ENCODE assay signal across 18 mouse cellular contexts in the genomic region with DNA sequence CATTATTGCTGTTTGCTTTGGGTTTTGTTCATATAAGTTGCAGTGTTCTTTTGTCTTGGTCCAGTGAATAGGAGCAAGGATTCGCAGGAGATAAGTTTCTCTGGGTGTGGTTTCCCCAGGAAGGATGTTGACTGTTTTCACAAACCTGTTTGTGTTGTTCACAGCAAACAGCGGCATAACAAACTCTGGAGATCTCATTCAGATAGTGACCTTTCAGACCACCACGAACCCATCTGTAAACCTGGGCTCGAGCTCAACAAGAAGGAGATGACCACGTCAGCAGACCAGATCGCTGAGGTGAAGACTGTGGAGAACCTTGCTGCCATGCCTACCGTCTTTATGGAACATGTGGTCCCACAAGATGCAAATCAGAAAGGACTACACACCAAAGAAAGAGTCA. TPM values are rescaled to one million over a fixed set of nuclear protein-coding genes. Genes with fewer than 3 reads are reported as not detected.
"Had no signal": no experiment of that assay in that cellular context is flagged by ENCODE, and none has a peak within 500 bp of the region (broad histone marks: within the 10 kb centered on the region; RNA-seq: fewer than 3 reads in every experiment).

No protein-coding gene starts in this region.

- H3K4me3 ChIP-seq: midbrain, embryonic 10.5 days; midbrain, embryonic 12.5 days; myocyte; neural tube, embryonic 13.5 days; neural tube, embryonic 15.5 days; stomach, embryonic 15.5 days had no signal

- DNase-seq: lung, adult 18-20 months; lung, embryonic 14.5 days; lung, postnatal 14 days; lung, postnatal 4 days; midbrain, embryonic 14.5 days; right cerebral cortex, postnatal 14 days; thymus, adult 2 months; thymus, postnatal 25 days; thymus, postnatal 4 days had no signal

- H3K27me3 ChIP-seq: midbrain, embryonic 12.5 days; neural tube, embryonic 13.5 days; neural tube, embryonic 15.5 days; stomach, embryonic 15.5 days had no signal

- H3K27ac ChIP-seq: midbrain, embryonic 10.5 days; midbrain, embryonic 12.5 days; neural tube, embryonic 13.5 days; neural tube, embryonic 15.5 days; stomach, embryonic 15.5 days; stomach, postnatal 0 days had no signal

- H3K4me1 ChIP-seq: midbrain, embryonic 10.5 days; midbrain, embryonic 12.5 days; neural tube, embryonic 13.5 days; neural tube, embryonic 15.5 days; stomach, embryonic 15.5 days had no signal

- H3K9ac ChIP-seq: lung, embryonic 14.5 days; midbrain, embryonic 12.5 days; neural tube, embryonic 13.5 days; neural tube, embryonic 15.5 days; stomach, embryonic 15.5 days had no signal

- H3K4me2 ChIP-seq: lung, embryonic 14.5 days; midbrain, embryonic 12.5 days; neural tube, embryonic 13.5 days; neural tube, embryonic 15.5 days; stomach, embryonic 15.5 days had no signal

- ATAC-seq: midbrain, embryonic 16.5 days had no signal

- H3K9me3 ChIP-seq: midbrain, embryonic 10.5 days; midbrain, embryonic 12.5 days; neural tube, embryonic 13.5 days; neural tube, embryonic 15.5 days; stomach, embryonic 15.5 days had no signal

RNA-seq across cellular contexts. Expression of a gene that starts 13.0 kb away (rescaled TPM):
- total RNA-seq: megakaryocyte-erythroid progenitor cell, adult 5-6 weeks had no signal
- polyA plus RNA-seq: midbrain, embryonic 10.5 days had no signal
